Mouse (Mus musculus) kidney, adult 11 months (tissue): ENCODE measurements around the gene Fbxo3.
"Not testable (repeated sequence)": the region's sequence is repeated elsewhere in the genome, so short reads cannot be mapped to it uniquely, and the experiment has no call there.

ENCODE experiments used
- DNase-seq: peaks from one replicate; pipeline ENCODE4 v3.0.0; 2022

Gene Fbxo3

DNA sequence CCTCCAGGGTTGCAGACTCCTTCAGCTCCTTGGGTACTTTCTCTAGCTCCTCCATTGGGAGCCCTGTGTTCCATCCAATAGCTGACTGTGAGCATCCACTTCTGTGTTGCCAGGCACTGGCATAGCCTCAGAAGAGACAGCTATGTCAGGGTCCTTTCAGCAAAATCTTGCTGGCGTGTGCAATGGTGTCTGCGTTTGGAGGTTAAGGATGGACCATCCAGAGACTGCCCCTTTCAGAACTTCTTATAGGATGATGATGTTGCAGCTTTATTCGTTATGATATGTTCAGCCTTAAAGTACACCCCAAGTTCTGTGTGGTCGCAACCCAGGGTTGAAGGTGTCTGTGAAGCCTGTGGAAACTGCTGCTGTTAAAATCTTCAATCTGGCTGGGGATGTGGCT is 69.9 kb downstream of the Fbxo3 start:
- not testable (repeated sequence) for DNase-seq

DNA sequence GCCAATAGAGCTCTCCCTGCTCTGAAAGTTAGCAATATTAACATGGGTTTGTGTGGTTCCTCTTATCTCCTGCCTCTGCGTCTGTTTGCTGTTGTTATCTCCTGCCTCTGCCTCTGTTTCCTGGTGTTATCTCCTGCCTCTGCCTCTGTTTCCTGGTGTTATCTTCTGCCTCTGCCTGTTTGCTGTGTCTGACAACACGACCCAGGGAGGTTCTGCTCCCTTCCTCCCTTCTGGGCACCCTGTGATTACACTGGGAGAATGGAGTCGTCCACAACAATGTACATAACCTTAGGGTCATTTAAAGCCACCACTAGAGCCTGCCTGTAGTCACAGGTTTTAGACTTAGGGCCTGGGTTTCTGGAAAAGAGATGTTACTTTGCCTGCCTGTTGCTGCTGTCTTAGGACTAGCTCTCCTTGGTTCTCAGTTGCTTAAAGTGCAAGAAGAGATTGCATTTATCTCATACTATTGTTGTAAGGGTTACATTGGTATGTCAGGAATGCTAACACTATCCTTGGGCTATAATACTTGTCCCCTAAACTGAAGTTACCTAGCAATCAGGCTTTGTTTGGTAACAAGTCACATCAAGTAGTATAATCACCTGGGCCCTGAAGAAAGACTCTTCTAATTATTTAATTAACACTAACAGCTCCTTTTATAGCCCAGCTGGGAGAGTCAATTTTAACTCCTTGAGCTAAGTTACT is 71.2 kb downstream of the Fbxo3 start:
- no peak for DNase-seq

DNA sequence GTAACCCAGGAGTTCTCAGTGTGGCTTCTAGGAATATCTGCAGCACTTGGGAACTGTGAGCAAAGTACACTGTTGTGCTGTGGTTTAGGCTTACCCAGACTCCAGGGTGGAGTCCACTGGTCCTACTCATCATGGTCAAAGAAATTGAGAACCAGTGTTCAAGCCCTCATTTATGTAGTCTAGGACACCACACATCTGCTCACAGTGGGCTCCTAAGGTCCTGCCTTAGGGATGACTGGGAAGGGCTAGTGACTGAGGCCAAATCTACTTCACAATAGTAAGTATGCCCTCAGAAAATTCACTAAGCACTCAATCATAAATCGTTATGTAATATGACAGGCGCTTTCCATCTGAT is 71.7 kb downstream of the Fbxo3 start:
- DNase-seq, result no peak

DNA sequence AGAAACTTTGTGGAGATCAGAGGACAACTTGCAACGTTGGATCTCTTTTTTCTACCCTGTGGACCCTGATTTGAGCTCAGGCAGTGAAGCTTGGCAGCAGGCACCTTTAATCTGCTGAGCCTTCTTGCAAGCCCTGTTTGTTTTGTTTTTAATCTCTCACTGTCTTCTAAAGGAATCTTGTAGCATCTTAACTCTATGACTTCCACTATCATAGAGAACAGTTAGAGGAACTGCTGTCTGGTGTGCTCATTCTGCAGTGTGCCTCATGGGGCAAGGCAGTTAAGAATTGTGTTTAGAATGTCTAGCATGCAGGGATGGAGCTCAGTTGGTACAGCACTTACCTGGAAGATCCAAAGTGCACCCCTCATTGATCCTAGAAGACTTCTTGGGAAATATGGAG is 72.4 kb downstream of the Fbxo3 start:
- no peak for DNase-seq

DNA sequence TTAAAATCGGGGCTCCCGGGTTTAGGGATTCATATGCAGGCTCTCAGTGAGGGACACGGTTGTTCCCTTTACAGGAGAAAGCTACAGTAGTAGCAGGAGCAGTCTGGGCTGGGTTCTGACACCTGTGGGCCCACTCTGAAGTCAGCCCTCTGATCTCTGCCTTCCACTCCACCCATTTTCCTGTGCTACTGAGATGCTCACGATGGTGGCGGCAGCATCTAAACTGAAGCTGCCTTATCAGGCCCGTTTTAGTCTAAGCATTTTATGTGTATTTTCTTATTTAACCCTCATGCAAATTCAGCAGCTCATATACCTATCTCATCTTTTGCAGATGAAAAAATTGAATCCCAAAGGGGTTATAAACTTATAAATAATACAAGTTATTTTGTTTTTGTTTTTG is 77.3 kb downstream of the Fbxo3 start:
- DNase-seq, result no peak

DNA sequence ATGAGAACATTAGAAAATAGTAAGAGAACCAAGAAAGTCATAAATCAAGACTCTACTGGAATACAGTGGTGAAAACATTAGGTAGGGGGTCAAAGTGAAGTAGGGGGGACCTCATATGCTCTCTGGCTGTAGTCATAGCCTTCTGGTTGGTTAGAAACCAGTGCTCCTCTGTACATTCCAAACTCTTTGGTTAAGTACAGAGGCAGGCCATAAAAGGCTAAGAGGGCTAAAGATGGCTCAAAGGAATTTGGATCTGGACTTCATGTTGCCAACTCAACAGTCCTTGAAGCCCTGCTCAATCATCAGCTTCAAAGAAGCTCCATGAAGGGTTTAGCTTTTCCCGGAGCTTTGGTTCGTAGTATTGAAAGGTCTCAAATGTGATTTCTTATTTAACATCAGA is 81.5 kb downstream of the Fbxo3 start:
- not testable (repeated sequence) for DNase-seq

DNA sequence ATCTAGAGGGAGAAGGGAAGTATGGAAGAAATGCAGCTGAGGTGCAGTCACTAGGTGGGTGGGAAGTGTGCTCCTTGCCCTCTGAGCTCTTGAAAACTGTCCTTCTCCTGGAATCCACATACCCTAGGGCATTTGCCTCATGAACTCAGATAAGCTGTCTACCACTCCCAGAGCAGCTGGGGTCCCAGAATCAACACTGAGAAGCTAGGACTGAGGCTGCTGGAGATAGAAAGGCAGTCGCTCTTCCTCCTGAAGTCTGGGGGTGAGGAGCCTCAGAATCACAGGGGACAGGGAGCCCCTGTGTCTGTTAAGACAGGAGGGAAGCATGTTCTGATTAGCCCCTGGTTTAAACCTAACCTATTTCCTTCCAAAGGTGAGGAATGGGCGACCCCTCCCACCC is 82.0 kb downstream of the Fbxo3 start:
- DNase-seq, result no peak

DNA sequence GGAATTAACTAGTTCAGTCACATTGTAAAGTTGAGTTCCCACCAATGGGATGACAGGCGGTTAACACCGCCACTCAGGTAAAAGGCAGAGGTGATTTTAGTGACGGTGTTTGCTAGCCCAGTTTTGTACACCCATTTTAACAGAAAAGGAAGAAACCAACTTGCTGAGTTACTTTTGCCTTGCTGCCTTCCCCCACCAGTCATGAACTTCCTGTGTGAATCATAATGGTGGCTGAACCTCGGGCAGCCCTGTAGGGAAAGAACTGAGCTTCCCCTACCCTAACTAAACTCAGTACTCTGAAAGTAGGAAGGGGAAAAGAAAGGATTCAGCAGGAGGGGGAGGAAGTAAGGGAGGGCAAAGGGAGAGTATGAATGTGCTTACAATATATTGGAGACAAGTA is 82.5 kb downstream of the Fbxo3 start:
- DNase-seq, result no peak

DNA sequence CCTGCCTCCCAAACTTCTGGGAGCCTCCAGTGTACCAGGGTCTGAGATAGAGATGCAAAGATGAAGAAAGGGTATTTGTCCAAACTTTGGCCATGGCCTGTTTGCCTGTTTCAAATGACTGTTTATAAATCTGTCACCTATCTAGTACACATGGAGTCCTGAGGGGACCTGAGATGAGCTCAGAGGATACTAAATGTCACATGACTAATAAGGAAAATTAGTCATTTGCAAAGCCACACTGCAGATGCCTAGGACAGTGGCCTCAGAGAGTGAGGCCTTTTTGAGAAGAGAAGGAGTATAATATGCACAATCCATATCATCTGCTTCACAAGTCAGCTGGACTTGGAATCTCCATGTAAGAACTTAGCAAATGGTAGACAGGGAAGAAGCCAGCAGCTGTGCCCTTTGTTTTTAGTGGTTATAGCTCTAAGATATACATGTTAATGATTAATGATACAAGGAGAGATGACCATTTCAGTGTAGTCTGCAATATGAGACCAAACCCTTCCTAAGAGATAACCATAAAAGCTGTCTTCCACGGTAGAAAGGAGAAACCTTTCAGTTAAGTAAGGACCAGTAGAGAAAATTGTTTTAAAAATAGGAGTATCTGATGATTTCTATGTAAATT is 83.8 kb downstream of the Fbxo3 start:
- not testable (repeated sequence) for DNase-seq
